Mouse (Mus musculus): ENCODE data around the gene Gm27235. TPM values are rescaled to one million over a fixed set of nuclear protein-coding genes. Genes with fewer than 3 reads are reported as not detected.

Gm27235 gene
- total RNA-seq, 1 experiment, result not detected

- no peaks in the 10 kb centered on the region for H3K9me3 ChIP-seq (ENCODE audit: control insufficient read depth, insufficient read depth, low read depth, low read length)
- H3K4me3 ChIP-seq (ENCODE audit: insufficient read depth in 1 of 2, low read depth in 1 of 2, low read length in 2 of 2, poor library complexity in 1 of 2, severe bottlenecking in 1 of 2), result no peak within 1 kb of the TSS
- no peak within 1 kb of the TSS for H3K9ac ChIP-seq (ENCODE audit: insufficient read depth, low read depth, low read length, poor library complexity, severe bottlenecking)
- H3K36me3 ChIP-seq (ENCODE audit: control insufficient read depth, insufficient read depth, low read length, poor library complexity, severe bottlenecking), result no peaks in the 10 kb centered on the region
- no peaks in the 10 kb centered on the region for H3K4me1 ChIP-seq (ENCODE audit: control insufficient read depth in 2 of 2, insufficient read depth in 2 of 2, low read length in 2 of 2, poor library complexity in 1 of 2)
- TF ChIP-seq MAFK (IDR thresholded peaks at IDR 0.05; ENCODE audit: insufficient read depth, low read depth, low read length) (no peak), CHD2 (IDR thresholded peaks at IDR 0.05; ENCODE audit: low read depth, low read length) (no peak), ZNF384 (IDR thresholded peaks at IDR 0.05; ENCODE audit: low read depth, low read length) (no peak), HCFC1 (IDR thresholded peaks at IDR 0.05; ENCODE audit: borderline replicate concordance, insufficient read depth, low read length) (no peak), ZC3H11A (IDR thresholded peaks at IDR 0.05; ENCODE audit: borderline replicate concordance, low read depth, low read length) (no peak)
- DNase-seq (ENCODE audit: low read depth, low spot score), result no peak
- in situ Hi-C loops (cut with MboI; ENCODE audit: low sequenced_read_pairs in 2 of 2, unreplicated experiment in 2 of 2), result no loop called here
- no peak within 1 kb of the TSS for H3K27ac ChIP-seq (ENCODE audit: insufficient read depth, low read depth, low read length, poor library complexity, severe bottlenecking)
These were observed 49.2 kb downstream of the Gm27235 start, which contains the start of gene Gm17677 for GRCm38 (mm10) chr9:35740749-35741148. TSS of gene Gm17677 (plus strand) at chr9:35741049.

Other genes starting within 250 kb of the Gm27235 start
- gene Ddx25, start 231.6 kb downstream of the Gm27235 start, total RNA-seq (2012; rRNA removed), result 1.6 and 1.8 TPM in 2 replicates
- 20.6 and 25.6 TPM in 2 replicates for gene Pus3, start 231.5 kb downstream of the Gm27235 start, total RNA-seq (2012; rRNA removed)
- 1.2 and 1.6 TPM in 2 replicates for gene Pate2, start 219.8 kb downstream of the Gm27235 start, total RNA-seq (2012; rRNA removed)
- gene Hyls1, start 219.7 kb downstream of the Gm27235 start, total RNA-seq (2012; rRNA removed), result 14.6 and 17.6 TPM in 2 replicates
- gene Pate4, start 178.2 kb downstream of the Gm27235 start, total RNA-seq (2012; rRNA removed), result not detected in 2 replicates
- gene Pate3, start 141.9 kb downstream of the Gm27235 start, total RNA-seq (2012; rRNA removed), result 0.13 TPM in 1 of 2 replicates, not detected in the other
- gene Pate1, start 102.7 kb downstream of the Gm27235 start, total RNA-seq (2012; rRNA removed), result not detected in 2 replicates
- gene Gm17677, start 49.1 kb downstream of the Gm27235 start, total RNA-seq (2012; rRNA removed), result not detected in 2 replicates
- gene Gm17727, start 12.0 kb downstream of the Gm27235 start, total RNA-seq (2012; rRNA removed), result not detected in 2 replicates
- gene D730048I06Rik, start within 50 bp of the Gm27235 start, total RNA-seq (2012; rRNA removed), result not detected in 2 replicates
- gene 9230110F15Rik, start 54.0 kb upstream of the Gm27235 start, total RNA-seq (2012; rRNA removed), result not detected in 2 replicates
- gene 9230113P08Rik, start 118.3 kb upstream of the Gm27235 start, total RNA-seq (2012; rRNA removed), result not detected in 2 replicates

All from ES-E14 (cell line).